Mouse (Mus musculus) forebrain, postnatal 0 days (tissue): ENCODE measurements around the gene Chd2. TPM values are rescaled to one million over a fixed set of nuclear protein-coding genes. Genes with fewer than 3 reads are reported as not detected.
A peak's percentile ranks its signal among the peaks of the same experiment; 100 is the strongest.

Experiments used
- ATAC-seq: fragments of 200-750 bp; cut with Nextera tagmentation; 2 replicates; pipeline ENCODE4 v1.8.0; 2017; ENCODE audit warnings: mild to moderate bottlenecking, moderate library complexity
- DNase-seq: peaks from one replicate; pipeline ENCODE4 v3.0.0-alpha.2; 2015
- H3K27ac ChIP-seq: fragments of 300-500 bp; sonication (generic); 2 replicates; pipeline ENCODE4 v1.5.1; 2014; ENCODE audit warnings: low read depth, mild to moderate bottlenecking, antibody characterized with exemption, low read length, moderate library complexity, mixed read lengths
- H3K27me3 ChIP-seq: fragments of 300-500 bp; sonication (generic); 2 replicates; pipeline ENCODE4 v1.6.1; 2014; ENCODE audit warnings: mild to moderate bottlenecking, low read length, mixed read lengths; ENCODE audit not compliant: insufficient read depth
- H3K36me3 ChIP-seq: fragments of 300-500 bp; sonication (generic); 2 replicates; pipeline ENCODE4 v1.6.1; 2014; ENCODE audit warnings: mild to moderate bottlenecking, moderate library complexity; ENCODE audit not compliant: insufficient read depth
- H3K4me1 ChIP-seq: fragments of 300-500 bp; sonication (generic); 2 replicates; pipeline ENCODE4 v1.6.1; 2014; ENCODE audit warnings: antibody characterized with exemption; ENCODE audit not compliant: insufficient read depth
- H3K4me2 ChIP-seq: fragments of 300-500 bp; sonication (generic); 2 replicates; pipeline ENCODE4 v1.6.1; 2014; ENCODE audit warnings: low read depth, mild to moderate bottlenecking, moderate library complexity
- H3K4me3 ChIP-seq: fragments of 300-500 bp; sonication (generic); 2 replicates; pipeline ENCODE4 v1.5.1; 2014; ENCODE audit warnings: low read depth, low read length, mixed read lengths
- H3K9ac ChIP-seq: fragments of 300-500 bp; sonication (generic); 2 replicates; pipeline ENCODE4 v1.6.1; 2014; ENCODE audit warnings: mild to moderate bottlenecking
- H3K9me3 ChIP-seq: fragments of 300-500 bp; sonication (generic); 2 replicates; pipeline ENCODE4 v1.6.1; 2016; ENCODE audit warnings: low read length
- CTCF ChIP-seq: sonication (generic); IDR thresholded peaks from 2 replicates; pipeline ENCODE4 v1.5.1; 2016; ENCODE audit warnings: antibody characterized with exemption, control low read depth, low read depth
- WGBS: fragments of 180-500 bp; shearing (Covaris S2); extraction: QIAGEN DNeasy Blood & Tissue Kit; methylation state at CpG from one replicate; pipeline ENCODE4 v1.1.7; 2014; 5-methylcytosine and 5-hydroxymethylcytosine counted together
- polyA plus RNA-seq: library from polyadenylated mRNA; unstranded; fragments of >200 nt; fragmentation: Nextera tagmentation; extraction: Ambion mirVana; gene quantifications from 2 replicates; pipeline ENCODE4 v1.2.1, GENCODE M21; 2015
- total RNA-seq: library from RNA; depleted of rRNA; stranded (reverse); fragments of >200 nt; gene quantifications from 2 replicates; pipeline ENCODE4 v1.2.3, GENCODE M21; 2014

Chd2 gene
- total and polyA plus RNA-seq, 2 experiments from 2014 or later, result 32.0 to 53.9 TPM

GRCm38 (mm10) chr7:73481094-73481493 is 60.5 kb downstream of the Chd2 start:
- WGBS, result 88% methylated on average over 6 of the region's 6 CpGs
- TF ChIP-seq CTCF, result no peak
- Histone ChIP-seq H3K27me3 (no peaks in the 10 kb centered on the region), H3K36me3 (peaks cover 70% of the 10 kb centered on the region), H3K4me2 (no peak overlapping the region), H3K9me3 (no peaks in the 10 kb centered on the region), H3K27ac (no peak overlapping the region), H3K4me3 (no peak overlapping the region), H3K9ac (no peak overlapping the region), H3K4me1 (no peaks in the 10 kb centered on the region)
- ATAC-seq (no peak), DNase-seq (no peak)

GRCm38 (mm10) chr7:73479506-73479905 is 62.1 kb downstream of the Chd2 start:
- no peaks in the 10 kb centered on the region for H3K9me3 ChIP-seq
- 0 out of 2 replicates have a peak overlapping the region, but pooled peaks have one; percentile 35 for H3K27ac ChIP-seq
- no peaks in the 10 kb centered on the region for H3K4me1 ChIP-seq
- no peaks in the 10 kb centered on the region for H3K27me3 ChIP-seq
- no peak for TF ChIP-seq CTCF
- no peak overlapping the region for H3K4me3 ChIP-seq
- H3K36me3 ChIP-seq, result peaks cover 73% of the 10 kb centered on the region
- ATAC-seq (no peak), DNase-seq (no peak)
- WGBS, result 83% methylated on average over 3 of the region's 3 CpGs
- H3K4me2 ChIP-seq, result no peak overlapping the region
- H3K9ac ChIP-seq, result no peak overlapping the region

GRCm38 (mm10) chr7:73478157-73479058 is 63.2 kb downstream of the Chd2 start:
- Histone ChIP-seq H3K27ac (no peak overlapping the region), H3K27me3 (no peaks in the 10 kb centered on the region), H3K4me1 (no peaks in the 10 kb centered on the region), H3K4me3 (no peak overlapping the region), H3K4me2 (no peak overlapping the region), H3K9ac (no peak overlapping the region), H3K9me3 (no peaks in the 10 kb centered on the region), H3K36me3 (peaks cover 80% of the 10 kb centered on the region)
- WGBS, result 90% methylated on average over 11 of the region's 11 CpGs
- TF ChIP-seq CTCF, result no peak
- ATAC-seq (no peak), DNase-seq (no peak)

- Histone ChIP-seq H3K36me3 (peaks cover 81% of the 10 kb centered on the region), H3K4me3 (no peak overlapping the region), H3K4me1 (no peaks in the 10 kb centered on the region), H3K9ac (no peak overlapping the region), H3K27me3 (no peaks in the 10 kb centered on the region), H3K9me3 (no peaks in the 10 kb centered on the region), H3K4me2 (no peak overlapping the region), H3K27ac (no peak overlapping the region)
- ATAC-seq (no peak), DNase-seq (no peak)
- 94% methylated on average over 3 of the region's 3 CpGs for WGBS
- no peak for TF ChIP-seq CTCF
These were observed 73.9 kb downstream of the Chd2 start for GRCm38 (mm10) chr7:73467741-73468140.

GRCm38 (mm10) chr7:73463546-73463945 is 78.1 kb downstream of the Chd2 start:
- no peaks in the 10 kb centered on the region for H3K4me1 ChIP-seq
- H3K9me3 ChIP-seq, result no peaks in the 10 kb centered on the region
- no peak overlapping the region for H3K27ac ChIP-seq
- no peaks in the 10 kb centered on the region for H3K27me3 ChIP-seq
- 89% methylated on average over 2 of the region's 2 CpGs for WGBS
- peaks cover 84% of the 10 kb centered on the region for H3K36me3 ChIP-seq
- no peak overlapping the region for H3K4me2 ChIP-seq
- no peak overlapping the region for H3K4me3 ChIP-seq
- peak; percentile 34; the same call in 1 of the 2 replicates for ATAC-seq
- no peak for TF ChIP-seq CTCF
- H3K9ac ChIP-seq, result no peak overlapping the region
- no peak for DNase-seq

GRCm38 (mm10) chr7:73454113-73454512 is 87.5 kb downstream of the Chd2 start:
- H3K9me3 ChIP-seq, result no peaks in the 10 kb centered on the region
- ATAC-seq, result no peak
- WGBS, result 87% methylated on average over 12 of the region's 12 CpGs
- no peak overlapping the region for H3K4me2 ChIP-seq
- no peaks in the 10 kb centered on the region for H3K4me1 ChIP-seq
- H3K27me3 ChIP-seq, result no peaks in the 10 kb centered on the region
- no peak for DNase-seq
- H3K36me3 ChIP-seq, result peaks cover 78% of the 10 kb centered on the region
- no peak overlapping the region for H3K27ac ChIP-seq
- H3K9ac ChIP-seq, result no peak overlapping the region
- TF ChIP-seq CTCF, result no peak
- no peak overlapping the region for H3K4me3 ChIP-seq

- Histone ChIP-seq H3K27me3 (no peaks in the 10 kb centered on the region), H3K9ac (no peak overlapping the region), H3K4me2 (no peak overlapping the region), H3K36me3 (peaks cover 84% of the 10 kb centered on the region), H3K4me3 (no peak overlapping the region), H3K9me3 (no peaks in the 10 kb centered on the region), H3K4me1 (no peaks in the 10 kb centered on the region), H3K27ac (no peak overlapping the region)
- ATAC-seq, result no peak
- WGBS, result 87% methylated on average over 3 of the region's 3 CpGs
- DNase-seq, result no peak
- no peak for TF ChIP-seq CTCF
These were observed 89.3 kb downstream of the Chd2 start for GRCm38 (mm10) chr7:73452187-73452808.
